Mouse (Mus musculus) adrenal gland, adult 8-10 months (tissue): ENCODE measurements around the gene Vax2. TPM values are rescaled to one million over a fixed set of nuclear protein-coding genes. Genes with fewer than 3 reads are reported as not detected.

ENCODE experiments used
- DNase-seq: peaks from one replicate; pipeline ENCODE4 v3.0.0; 2022
- total RNA-seq, 4 experiments: library from RNA; stranded (reverse); gene quantifications; 2 replicates each; pipeline ENCODE4 v1.2.4; 2022

The Vax2 gene
- total RNA-seq, 4 experiments from 2014 or later: not detected

- DNase-seq: no peak
These were observed 836 bp downstream of the Vax2 start for GRCm38 (mm10) chr6:83711725-83712475.

GRCm38 (mm10) chr6:83713271-83714136 is 2.4 kb downstream of the Vax2 start:
- no peak for DNase-seq

- DNase-seq: no peak
These were observed 3.4 kb downstream of the Vax2 start for GRCm38 (mm10) chr6:83714221-83715123.

- no peak for DNase-seq
These were observed 4.6 kb downstream of the Vax2 start for GRCm38 (mm10) chr6:83715461-83716196.

- no peak for DNase-seq
These were observed 6.0 kb downstream of the Vax2 start for GRCm38 (mm10) chr6:83717026-83717425.

GRCm38 (mm10) chr6:83722526-83722925 is 11.5 kb downstream of the Vax2 start:
- no peak for DNase-seq

GRCm38 (mm10) chr6:83727178-83727577 is 16.1 kb downstream of the Vax2 start:
- no peak for DNase-seq

GRCm38 (mm10) chr6:83728488-83728887 is 17.4 kb downstream of the Vax2 start:
- no peak for DNase-seq

GRCm38 (mm10) chr6:83729350-83729970 is 18.4 kb downstream of the Vax2 start:
- DNase-seq: no peak

GRCm38 (mm10) chr6:83731128-83731527 is 20.1 kb downstream of the Vax2 start:
- peak; percentile 37 for DNase-seq

GRCm38 (mm10) chr6:83737311-83737710 is 26.2 kb downstream of the Vax2 start:
- DNase-seq: no peak

- DNase-seq: no peak
These were observed 27.5 kb downstream of the Vax2 start for GRCm38 (mm10) chr6:83738596-83738995.

- DNase-seq: no peak
These were observed 31.7 kb downstream of the Vax2 start, which contains the start of gene Atp6v1b1 for GRCm38 (mm10) chr6:83742761-83743160. Gene Atp6v1b1 (plus strand): TSS chr6:83742990.

- no peak for DNase-seq
These were observed 32.1 kb downstream of the Vax2 start for GRCm38 (mm10) chr6:83743212-83743611.

- DNase-seq: no peak
These were observed 33.1 kb downstream of the Vax2 start for GRCm38 (mm10) chr6:83744126-83744525.

GRCm38 (mm10) chr6:83744557-83744956 is 33.5 kb downstream of the Vax2 start:
- DNase-seq: no peak

GRCm38 (mm10) chr6:83745466-83745865 is 34.4 kb downstream of the Vax2 start:
- DNase-seq: no peak

- DNase-seq: no peak
These were observed 38.2 kb downstream of the Vax2 start for GRCm38 (mm10) chr6:83749286-83749685.

GRCm38 (mm10) chr6:83750171-83750684 is 39.2 kb downstream of the Vax2 start:
- DNase-seq: no peak

GRCm38 (mm10) chr6:83756051-83756450 is 45.0 kb downstream of the Vax2 start:
- no peak for DNase-seq

- no peak for DNase-seq
These were observed 51.3 kb downstream of the Vax2 start, which contains the start of gene Ankrd53 for GRCm38 (mm10) chr6:83762344-83762743. Gene Ankrd53 (plus strand): TSS chr6:83762644.
